Comparison of ENCODE assay signal across 8 mouse cellular contexts in genomic region chr8:120229574-120229916, GRCm38 (mm10). TPM values are rescaled to one million over a fixed set of nuclear protein-coding genes. Genes with fewer than 3 reads are reported as not detected.
DNase-seq lines count a peak whose midpoint lies in the region; ATAC-seq and TF ChIP-seq lines count a peak whose summit lies in the region.

No protein-coding gene starts in this region.

- no peak for TF ChIP-seq CTCF in spleen, adult 2 months (IDR thresholded peaks at IDR 0.05; ENCODE audit: extremely low read depth, insufficient read depth, insufficient read length, insufficient replicate concordance)
- TF ChIP-seq CTCF in liver, postnatal 0 days (IDR thresholded peaks at IDR 0.05; ENCODE audit: low read depth): no peak
- no peak for TF ChIP-seq CTCF in stomach, postnatal 0 days (IDR thresholded peaks at IDR 0.05; ENCODE audit: low read depth)

- H3K4me3 ChIP-seq in spleen, adult 2 months (ENCODE audit: extremely low read depth, insufficient read depth, insufficient read length): peak overlapping the region; percentile 9; the same call in 1 of the 2 replicates
- H3K4me3 ChIP-seq in embryonic facial prominence, embryonic 10.5 days: peak overlapping the region; percentile 80
- peak overlapping the region; percentile 58 for H3K4me3 ChIP-seq in hindbrain, embryonic 15.5 days
- H3K4me3 ChIP-seq in liver, postnatal 0 days (ENCODE audit: low read depth, low read length): peak overlapping the region; percentile 50
- H3K4me3 ChIP-seq in stomach, postnatal 0 days (ENCODE audit: low read depth, low read length): peak overlapping the region; percentile 59

- WGBS in spleen, adult 2 months: 1% methylated on average over 22 of the region's 22 CpGs
- WGBS in embryonic facial prominence, embryonic 10.5 days: under 1% methylated on average over 22 of the region's 22 CpGs
- 0% methylated on average over 21 of the region's 22 CpGs for WGBS in hindbrain, embryonic 15.5 days
- under 1% methylated on average over 20 of the region's 22 CpGs for WGBS in liver, postnatal 0 days (ENCODE audit: insufficient replicate concordance)
- 2% methylated on average over 20 of the region's 22 CpGs for WGBS in stomach, postnatal 0 days

- TF ChIP-seq POLR2A in spleen, adult 2 months (IDR thresholded peaks at IDR 0.05; ENCODE audit: low read depth, low read length): no peak

- H3K4me2 ChIP-seq in hindbrain, embryonic 15.5 days: peak overlapping the region; percentile 83
- H3K4me2 ChIP-seq in liver, postnatal 0 days (ENCODE audit: low read depth, low read length): peak overlapping the region; percentile 80; the same call in 1 of the 2 replicates
- H3K4me2 ChIP-seq in stomach, postnatal 0 days (replicated peaks; ENCODE audit: low read depth): peak overlapping the region; percentile 96

- no peaks in the 10 kb centered on the region for H3K36me3 ChIP-seq in spleen, adult 2 months (ENCODE audit: control insufficient read depth, insufficient read depth, low read length)
- H3K36me3 ChIP-seq in embryonic facial prominence, embryonic 10.5 days (replicated peaks): peaks cover 11% of the 10 kb centered on the region
- H3K36me3 ChIP-seq in hindbrain, embryonic 15.5 days: no peaks in the 10 kb centered on the region
- H3K36me3 ChIP-seq in liver, postnatal 0 days (replicated peaks; ENCODE audit: insufficient read depth, low read length): no peaks in the 10 kb centered on the region
- H3K36me3 ChIP-seq in stomach, postnatal 0 days (ENCODE audit: control insufficient read depth, insufficient read depth, low read length): no peaks in the 10 kb centered on the region

- ATAC-seq in hindbrain, embryonic 15.5 days (ENCODE audit: low FRiP score, low read depth): no peak
- no peak for ATAC-seq in liver, postnatal 0 days
- no peak for ATAC-seq in stomach, postnatal 0 days (ENCODE audit: low FRiP score, low TSS enrichment)
- no peak for ATAC-seq in frontal cortex, adult (ENCODE audit: low TSS enrichment)

- H3K27ac ChIP-seq in spleen, adult 2 months (ENCODE audit: insufficient read depth, low read length): no peak overlapping the region
- peak overlapping the region; percentile 86 for H3K27ac ChIP-seq in embryonic facial prominence, embryonic 10.5 days (replicated peaks)
- no peak overlapping the region for H3K27ac ChIP-seq in hindbrain, embryonic 15.5 days (replicated peaks)
- no peak overlapping the region for H3K27ac ChIP-seq in liver, postnatal 0 days (ENCODE audit: low read depth)
- no peak overlapping the region for H3K27ac ChIP-seq in stomach, postnatal 0 days (replicated peaks)

- DNase-seq in spleen, adult 2 months (ENCODE audit: low read depth in 1 of 2, low spot score in 2 of 2): no peak
- DNase-seq in spleen, postnatal 14 days (ENCODE audit: low spot score in 2 of 2): no peak
- peak; percentile 67 for DNase-seq in embryonic facial prominence, embryonic 10.5 days (ENCODE audit: low spot score)
- DNase-seq in liver, postnatal 0 days: peak; percentile 40
- DNase-seq in stomach, postnatal 0 days (ENCODE audit: low spot score): peak; percentile 40
- no peak for DNase-seq in cerebellum, postnatal 36 days

- H3K9ac ChIP-seq in hindbrain, embryonic 15.5 days: peak overlapping the region; percentile 51; the same call in 1 of the 2 replicates
- H3K9ac ChIP-seq in liver, postnatal 0 days (replicated peaks): no peak overlapping the region
- peak overlapping the region; percentile 68 for H3K9ac ChIP-seq in stomach, postnatal 0 days (ENCODE audit: low read length)

- no peaks in the 10 kb centered on the region for H3K9me3 ChIP-seq in embryonic facial prominence, embryonic 10.5 days
- no peaks in the 10 kb centered on the region for H3K9me3 ChIP-seq in hindbrain, embryonic 15.5 days
- H3K9me3 ChIP-seq in liver, postnatal 0 days (ENCODE audit: low read length): no peaks in the 10 kb centered on the region
- no peaks in the 10 kb centered on the region for H3K9me3 ChIP-seq in stomach, postnatal 0 days (ENCODE audit: control insufficient read depth, low read length)

- H3K27me3 ChIP-seq in spleen, adult 2 months (ENCODE audit: control insufficient read depth, insufficient read depth, low read length): peaks cover 20% of the 10 kb centered on the region
- peaks cover 74% of the 10 kb centered on the region for H3K27me3 ChIP-seq in embryonic facial prominence, embryonic 10.5 days (replicated peaks; ENCODE audit: low read depth, poor library complexity, severe bottlenecking)
- peaks cover 8% of the 10 kb centered on the region; the same call in 1 of the 2 replicates for H3K27me3 ChIP-seq in hindbrain, embryonic 15.5 days
- peaks cover 47% of the 10 kb centered on the region for H3K27me3 ChIP-seq in liver, postnatal 0 days (ENCODE audit: insufficient read depth, low read length)
- no peaks in the 10 kb centered on the region for H3K27me3 ChIP-seq in stomach, postnatal 0 days (ENCODE audit: control insufficient read depth, insufficient read depth, low read length)

- no peak for TF ChIP-seq EP300 in liver, postnatal 0 days (IDR thresholded peaks at IDR 0.05; ENCODE audit: low read depth)
- TF ChIP-seq EP300 in stomach, postnatal 0 days (optimal IDR thresholded peaks at IDR 0.05): no peak

- H3K4me1 ChIP-seq in spleen, adult 2 months (ENCODE audit: control insufficient read depth, insufficient read depth, insufficient read length): peaks cover 15% of the 10 kb centered on the region
- peaks cover 94% of the 10 kb centered on the region for H3K4me1 ChIP-seq in embryonic facial prominence, embryonic 10.5 days
- peaks cover 76% of the 10 kb centered on the region for H3K4me1 ChIP-seq in hindbrain, embryonic 15.5 days (replicated peaks)
- H3K4me1 ChIP-seq in liver, postnatal 0 days (ENCODE audit: insufficient read depth): peaks cover 11% of the 10 kb centered on the region
- peaks cover 9% of the 10 kb centered on the region for H3K4me1 ChIP-seq in stomach, postnatal 0 days (replicated peaks; ENCODE audit: control insufficient read depth, insufficient read depth)

RNA-seq across cellular contexts. Expression of gene Gse1, which starts 1.3 kb away (rescaled TPM):
- polyA plus RNA-seq in spleen, adult 2 months (2012; rRNA removed): 39.2 and 49.3 TPM in 2 replicates
- polyA plus RNA-seq in embryonic facial prominence, embryonic 10.5 days (2016; fragmentation: Nextera tagmentation; extraction: Ambion mirVana): 9.9 and 10.2 TPM in 2 replicates
- 15.4 and 20.1 TPM in 2 replicates for polyA plus RNA-seq in hindbrain, embryonic 15.5 days (2015; fragmentation: Nextera tagmentation; extraction: Ambion mirVana)
- polyA plus RNA-seq in liver, postnatal 0 days (2015; fragmentation: Nextera tagmentation; extraction: Ambion mirVana): 7.1 and 7.7 TPM in 2 replicates
- polyA plus RNA-seq in stomach, postnatal 0 days (2015; fragmentation: Nextera tagmentation; extraction: Ambion mirVana): 6.4 and 7.0 TPM in 2 replicates

RNA-seq across cellular contexts. Expression of gene Fam92b, which starts 52.3 kb away (rescaled TPM):
- polyA plus RNA-seq in spleen, adult 2 months (2012; rRNA removed): not detected in 2 replicates
- polyA plus RNA-seq in embryonic facial prominence, embryonic 10.5 days (2016; fragmentation: Nextera tagmentation; extraction: Ambion mirVana): 0.83 and 0.86 TPM in 2 replicates
- polyA plus RNA-seq in hindbrain, embryonic 15.5 days (2015; fragmentation: Nextera tagmentation; extraction: Ambion mirVana): 1.5 and 2.2 TPM in 2 replicates
- not detected in 2 replicates for polyA plus RNA-seq in liver, postnatal 0 days (2015; fragmentation: Nextera tagmentation; extraction: Ambion mirVana)
- 0.18 and 0.33 TPM in 2 replicates for polyA plus RNA-seq in stomach, postnatal 0 days (2015; fragmentation: Nextera tagmentation; extraction: Ambion mirVana)

Comparison
In these comparisons a context has a peak if more than half of its experiments do, and no peak if none do; other contexts are left out.
1. DNase-seq: peak in embryonic facial prominence, embryonic 10.5 days (single experiment), liver, postnatal 0 days (single experiment) and stomach, postnatal 0 days (single experiment); none in spleen, adult 2 months (0 of 2), spleen, postnatal 14 days (0 of 2) and cerebellum, postnatal 36 days (0 of 2).
2. H3K4me3 ChIP-seq: peak in every context shown above with its lines; median percentile 80 in embryonic facial prominence, embryonic 10.5 days; 59 in stomach, postnatal 0 days; 58 in hindbrain, embryonic 15.5 days; 50 in liver, postnatal 0 days; 9 in spleen, adult 2 months.
3. Peak in every context shown above with its lines, with median percentiles within 50 percentile points of each other: H3K4me2 ChIP-seq.